Mouse (Mus musculus): ENCODE data around the gene U90926. TPM values are rescaled to one million over a fixed set of nuclear protein-coding genes. Genes with fewer than 3 reads are reported as not detected.
A peak's percentile ranks its signal among the peaks of the same experiment; 100 is the strongest.

Gene U90926
- polyA plus RNA-seq (2015; fragmentation: Nextera tagmentation; extraction: Ambion mirVana), result not detected in 2 replicates

GRCm38 (mm10) chr5:92215308-92215707, at the start of gene U90926:
Gene U90926, minus strand, starts transcription at chr5:92215408.
- no peak for ATAC-seq (ENCODE audit: insufficient read depth, low FRiP score)

GRCm38 (mm10) chr5:92263761-92264359, 48.7 kb upstream of the U90926 start:
- Histone ChIP-seq H3K27me3 (ENCODE audit: control insufficient read depth, insufficient read depth, low read length) (no peaks in the 10 kb centered on the region), H3K4me1 (ENCODE audit: control insufficient read depth, insufficient read depth, low read length) (peaks cover 6% of the 10 kb centered on the region; the same call in 1 of the 2 replicates), H3K9me3 (replicated peaks; ENCODE audit: control insufficient read depth, low read length) (no peaks in the 10 kb centered on the region), H3K36me3 (ENCODE audit: control insufficient read depth, insufficient read depth, low read length) (no peaks in the 10 kb centered on the region), H3K27ac (ENCODE audit: low read length) (no peak overlapping the region; the same call in 1 of the 2 replicates), H3K4me3 (replicated peaks; ENCODE audit: low read length) (no peak overlapping the region), H3K4me2 (ENCODE audit: low read depth, low read length) (no peak overlapping the region), H3K9ac (ENCODE audit: low read length) (no peak overlapping the region)
- WGBS, result 51% methylated on average over 4 of the region's 4 CpGs
- ATAC-seq (ENCODE audit: insufficient read depth, low FRiP score), result peak; percentile 77; the same call in 1 of the 2 replicates

More at GRCm38 (mm10) chr5:92215308-92215707, at the start of gene U90926:
- H3K9me3 ChIP-seq (replicated peaks; ENCODE audit: control insufficient read depth, low read length), result no peaks in the 10 kb centered on the region
- no peaks in the 10 kb centered on the region for H3K4me1 ChIP-seq (ENCODE audit: control insufficient read depth, insufficient read depth, low read length)
- H3K36me3 ChIP-seq (ENCODE audit: control insufficient read depth, insufficient read depth, low read length), result no peaks in the 10 kb centered on the region
- no peak within 1 kb of the TSS for H3K27ac ChIP-seq (ENCODE audit: low read length)
- no peak within 1 kb of the TSS for H3K4me3 ChIP-seq (replicated peaks; ENCODE audit: low read length)
- no peak within 1 kb of the TSS for H3K4me2 ChIP-seq (ENCODE audit: low read depth, low read length)
- H3K9ac ChIP-seq (ENCODE audit: low read length), result no peak within 1 kb of the TSS
- H3K27me3 ChIP-seq (ENCODE audit: control insufficient read depth, insufficient read depth, low read length), result no peaks in the 10 kb centered on the region
- 84% methylated on average over 4 of the region's 4 CpGs for whole genome bisulfite sequencing

DNA sequence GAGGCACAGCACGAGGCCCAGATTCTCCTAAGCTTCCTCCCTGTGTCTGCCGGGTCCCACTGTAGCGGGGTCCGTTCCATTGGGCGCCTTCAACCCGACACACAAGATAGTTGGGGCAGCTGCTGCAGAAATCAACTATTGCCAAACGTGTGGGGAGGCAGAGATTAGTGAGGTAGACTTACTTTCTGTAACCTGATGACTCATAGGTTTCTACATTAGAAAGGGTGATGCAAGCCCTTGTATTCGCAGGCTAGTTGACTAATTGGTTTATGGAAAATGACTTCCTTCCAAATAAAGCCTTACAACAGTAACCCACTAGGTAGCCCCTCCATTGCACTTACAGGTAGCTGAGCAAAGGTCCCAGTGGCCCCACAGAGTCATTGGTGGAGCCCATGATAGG, 47.4 kb upstream of the U90926 start:
- H3K36me3 ChIP-seq (ENCODE audit: control insufficient read depth, insufficient read depth, low read length), result no peaks in the 10 kb centered on the region
- H3K4me3 ChIP-seq (replicated peaks; ENCODE audit: low read length), result no peak overlapping the region
- H3K4me2 ChIP-seq (ENCODE audit: low read depth, low read length), result no peak overlapping the region
- no peak for ATAC-seq (ENCODE audit: insufficient read depth, low FRiP score)
- H3K27me3 ChIP-seq (ENCODE audit: control insufficient read depth, insufficient read depth, low read length), result no peaks in the 10 kb centered on the region
- no peak overlapping the region for H3K9ac ChIP-seq (ENCODE audit: low read length)
- H3K27ac ChIP-seq (ENCODE audit: low read length), result no peak overlapping the region
- 85% methylated on average over 8 of the region's 8 CpGs for WGBS
- H3K9me3 ChIP-seq (replicated peaks; ENCODE audit: control insufficient read depth, low read length), result no peaks in the 10 kb centered on the region
- H3K4me1 ChIP-seq (ENCODE audit: control insufficient read depth, insufficient read depth, low read length), result peaks cover 6% of the 10 kb centered on the region; the same call in 1 of the 2 replicates

- no peak within 1 kb of the TSS for H3K9ac ChIP-seq (ENCODE audit: low read length)
- ATAC-seq (ENCODE audit: insufficient read depth, low FRiP score), result no peak
- H3K27ac ChIP-seq (ENCODE audit: low read length), result no peak within 1 kb of the TSS
- H3K27me3 ChIP-seq (ENCODE audit: control insufficient read depth, insufficient read depth, low read length), result no peaks in the 10 kb centered on the region
- H3K36me3 ChIP-seq (ENCODE audit: control insufficient read depth, insufficient read depth, low read length), result no peaks in the 10 kb centered on the region
- no peaks in the 10 kb centered on the region for H3K4me1 ChIP-seq (ENCODE audit: control insufficient read depth, insufficient read depth, low read length)
- WGBS, result 25% methylated on average over 6 of the region's 6 CpGs
- no peaks in the 10 kb centered on the region for H3K9me3 ChIP-seq (replicated peaks; ENCODE audit: control insufficient read depth, low read length)
- no peak within 1 kb of the TSS for H3K4me3 ChIP-seq (replicated peaks; ENCODE audit: low read length)
- H3K4me2 ChIP-seq (ENCODE audit: low read depth, low read length), result no peak within 1 kb of the TSS
Observed at GRCm38 (mm10) chr5:92256218-92256617, 41.0 kb upstream of the U90926 start, which contains the start of gene Ppef2. Gene Ppef2, minus strand, starts transcription at chr5:92256278.

GRCm38 (mm10) chr5:92254476-92254875, 39.3 kb upstream of the U90926 start:
- no peak for ATAC-seq (ENCODE audit: insufficient read depth, low FRiP score)
- Histone ChIP-seq H3K27ac (ENCODE audit: low read length) (no peak overlapping the region), H3K36me3 (ENCODE audit: control insufficient read depth, insufficient read depth, low read length) (no peaks in the 10 kb centered on the region), H3K4me2 (ENCODE audit: low read depth, low read length) (no peak overlapping the region), H3K4me1 (ENCODE audit: control insufficient read depth, insufficient read depth, low read length) (no peaks in the 10 kb centered on the region), H3K27me3 (ENCODE audit: control insufficient read depth, insufficient read depth, low read length) (no peaks in the 10 kb centered on the region), H3K9me3 (replicated peaks; ENCODE audit: control insufficient read depth, low read length) (peaks cover 5% of the 10 kb centered on the region; the same call in 1 of the 2 replicates), H3K4me3 (replicated peaks; ENCODE audit: low read length) (no peak overlapping the region), H3K9ac (ENCODE audit: low read length) (no peak overlapping the region)
- 68% methylated on average over 6 of the region's 6 CpGs for WGBS

DNA sequence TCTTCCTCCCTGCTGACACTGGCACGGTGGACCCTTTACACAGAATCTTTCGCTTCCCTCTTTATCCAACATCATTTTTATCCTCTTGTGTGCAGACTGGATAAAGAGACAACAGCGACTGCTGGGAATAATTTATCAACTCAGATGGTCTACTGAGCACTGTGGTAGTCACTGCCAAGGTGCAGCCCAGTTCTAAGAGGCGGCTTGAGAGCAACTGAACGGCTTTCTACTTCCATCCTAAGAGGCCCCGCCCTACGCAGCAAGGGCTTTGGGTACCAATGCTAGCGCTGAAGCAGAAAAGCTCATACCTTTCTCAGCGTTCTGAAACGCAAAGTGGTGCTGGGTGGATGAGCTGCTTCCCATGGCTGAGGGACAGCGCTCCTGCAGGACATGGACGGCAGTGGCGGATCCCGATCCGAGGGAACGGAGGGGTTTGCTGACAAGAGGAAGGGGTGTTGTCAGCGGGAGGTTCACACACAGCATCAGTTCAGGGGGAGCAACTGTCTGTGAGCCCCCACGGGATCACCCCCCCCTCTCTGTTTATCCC, 37.7 kb upstream of the U90926 start:
- peaks cover 7% of the 10 kb centered on the region; the same call in 1 of the 2 replicates for H3K9me3 ChIP-seq (replicated peaks; ENCODE audit: control insufficient read depth, low read length)
- 18% methylated on average over 18 of the region's 18 CpGs for WGBS
- H3K4me2 ChIP-seq (ENCODE audit: low read depth, low read length), result peak overlapping the region; percentile 20; the same call in 1 of the 2 replicates
- H3K9ac ChIP-seq (ENCODE audit: low read length), result no peak overlapping the region
- no peak overlapping the region for H3K27ac ChIP-seq (ENCODE audit: low read length)
- H3K36me3 ChIP-seq (ENCODE audit: control insufficient read depth, insufficient read depth, low read length), result no peaks in the 10 kb centered on the region
- H3K4me3 ChIP-seq (replicated peaks; ENCODE audit: low read length), result no peak overlapping the region
- H3K27me3 ChIP-seq (ENCODE audit: control insufficient read depth, insufficient read depth, low read length), result no peaks in the 10 kb centered on the region
- ATAC-seq (ENCODE audit: insufficient read depth, low FRiP score), result no peak
- H3K4me1 ChIP-seq (ENCODE audit: control insufficient read depth, insufficient read depth, low read length), result no peaks in the 10 kb centered on the region

- Histone ChIP-seq H3K27me3 (ENCODE audit: control insufficient read depth, insufficient read depth, low read length) (no peaks in the 10 kb centered on the region), H3K4me2 (ENCODE audit: low read depth, low read length) (no peak overlapping the region), H3K4me3 (replicated peaks; ENCODE audit: low read length) (no peak overlapping the region), H3K27ac (ENCODE audit: low read length) (no peak overlapping the region), H3K36me3 (ENCODE audit: control insufficient read depth, insufficient read depth, low read length) (no peaks in the 10 kb centered on the region), H3K9me3 (replicated peaks; ENCODE audit: control insufficient read depth, low read length) (peaks cover 7% of the 10 kb centered on the region; the same call in 1 of the 2 replicates), H3K9ac (ENCODE audit: low read length) (no peak overlapping the region), H3K4me1 (ENCODE audit: control insufficient read depth, insufficient read depth, low read length) (no peaks in the 10 kb centered on the region)
- ATAC-seq (ENCODE audit: insufficient read depth, low FRiP score), result no peak
- 90% methylated on average over 6 of the region's 6 CpGs for WGBS
Observed at GRCm38 (mm10) chr5:92252031-92252430, 36.8 kb upstream of the U90926 start.

DNA sequence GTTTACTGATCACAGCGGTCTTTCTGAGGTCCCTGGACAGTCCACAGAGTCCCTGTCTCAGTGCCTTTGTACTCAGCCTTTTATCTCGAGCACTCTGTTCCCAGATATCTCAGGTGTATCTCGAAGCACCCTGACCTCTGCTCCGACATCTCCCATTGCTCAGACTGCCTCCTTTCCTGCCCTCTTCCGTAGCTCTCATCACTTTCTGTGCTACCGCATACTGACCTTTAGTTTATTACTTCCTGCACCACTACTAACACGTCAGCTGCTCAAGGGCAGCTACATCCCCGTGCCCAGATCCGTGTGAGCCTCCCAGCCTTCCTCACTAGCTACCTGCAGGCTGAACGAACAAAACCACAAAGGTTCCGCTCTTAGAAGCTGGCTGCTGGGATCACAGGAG, 33.4 kb upstream of the U90926 start:
- Histone ChIP-seq H3K9ac (ENCODE audit: low read length) (no peak overlapping the region), H3K4me3 (replicated peaks; ENCODE audit: low read length) (no peak overlapping the region), H3K9me3 (replicated peaks; ENCODE audit: control insufficient read depth, low read length) (peaks cover 7% of the 10 kb centered on the region; the same call in 1 of the 2 replicates), H3K27me3 (ENCODE audit: control insufficient read depth, insufficient read depth, low read length) (no peaks in the 10 kb centered on the region), H3K36me3 (ENCODE audit: control insufficient read depth, insufficient read depth, low read length) (no peaks in the 10 kb centered on the region), H3K4me2 (ENCODE audit: low read depth, low read length) (no peak overlapping the region), H3K27ac (ENCODE audit: low read length) (no peak overlapping the region), H3K4me1 (ENCODE audit: control insufficient read depth, insufficient read depth, low read length) (no peaks in the 10 kb centered on the region)
- 87% methylated on average over 11 of the region's 11 CpGs for WGBS
- no peak for ATAC-seq (ENCODE audit: insufficient read depth, low FRiP score)

GRCm38 (mm10) chr5:92245483-92245882, 30.3 kb upstream of the U90926 start:
- no peaks in the 10 kb centered on the region for H3K36me3 ChIP-seq (ENCODE audit: control insufficient read depth, insufficient read depth, low read length)
- H3K9me3 ChIP-seq (replicated peaks; ENCODE audit: control insufficient read depth, low read length), result peaks cover 7% of the 10 kb centered on the region; the same call in 1 of the 2 replicates
- no peaks in the 10 kb centered on the region for H3K27me3 ChIP-seq (ENCODE audit: control insufficient read depth, insufficient read depth, low read length)
- no peak for ATAC-seq (ENCODE audit: insufficient read depth, low FRiP score)
- no peak overlapping the region for H3K27ac ChIP-seq (ENCODE audit: low read length)
- H3K4me3 ChIP-seq (replicated peaks; ENCODE audit: low read length), result no peak overlapping the region
- H3K9ac ChIP-seq (ENCODE audit: low read length), result no peak overlapping the region
- H3K4me1 ChIP-seq (ENCODE audit: control insufficient read depth, insufficient read depth, low read length), result no peaks in the 10 kb centered on the region
- 87% methylated on average over 9 of the region's 9 CpGs for WGBS
- no peak overlapping the region for H3K4me2 ChIP-seq (ENCODE audit: low read depth, low read length)

Data from stomach, embryonic 16.5 days (tissue).